Mouse (Mus musculus) kidney, adult 10 weeks (tissue): Measurements from ENCODE around the gene Pagr1a. TPM values are rescaled to one million over a fixed set of nuclear protein-coding genes. Genes with fewer than 3 reads are reported as not detected.

ENCODE experiments used
- polyA plus RNA-seq: library from polyadenylated mRNA; stranded (reverse); fragments of 350-450 nt; fragmentation: Illumina TruSeq; extraction: RNeasy Lipid Tissue Mini Kit (QIAGEN cat#74804); gene quantifications from one replicate; pipeline ENCODE4 v1.2.3, GENCODE M21; 2014; ENCODE audit warnings: low read depth, low replicate concordance

Pagr1a gene
- polyA plus RNA-seq, result not detected

GRCm38 (mm10) chr7:127016971-127017949 is at the start of gene Pagr1a:
Gene Pagr1a (minus strand): TSS chr7:127017352.

GRCm38 (mm10) chr7:127041851-127042672 is 24.9 kb upstream of the Pagr1a start, which contains the start of gene Kif22:
Gene Kif22 (minus strand): TSS chr7:127042471.

GRCm38 (mm10) chr7:127026984-127027726 is 10.0 kb upstream of the Pagr1a start, which contains the start of gene Maz:
Gene Maz (minus strand): TSS chr7:127027037.

GRCm38 (mm10) chr7:127020901-127021562 is 3.9 kb upstream of the Pagr1a start, which contains the start of the genes Gm42742 and Prrt2:
Gene Gm42742 (minus strand): TSS chr7:127021097.
Gene Prrt2 (minus strand): TSS chr7:127021211.

GRCm38 (mm10) chr7:127016481-127016485 is 869 bp downstream of the Pagr1a start, which contains the start of gene Pagr1b:
Gene Pagr1b (minus strand): TSS chr7:127016484.

GRCm38 (mm10) chr7:127014320-127014719 is 2.8 kb downstream of the Pagr1a start, which contains the start of gene Mvp:
Gene Mvp (minus strand): TSS chr7:127014621.

GRCm38 (mm10) chr7:126975950-126976866 is 40.9 kb downstream of the Pagr1a start, which contains the start of gene Cdiptos:
Gene Cdiptos (minus strand): TSS chr7:126976098.

GRCm38 (mm10) chr7:126975893-126975949 is 41.4 kb downstream of the Pagr1a start, which contains the start of gene Cdipt:
Gene Cdipt (plus strand): TSS chr7:126975914.

Other genes with a start within 250 kb of the Pagr1a start
- 13.0 TPM for gene Ypel3, start 240.4 kb downstream of the Pagr1a start, polyA plus RNA-seq
- not detected for gene Tbx6, start 235.9 kb downstream of the Pagr1a start, polyA plus RNA-seq
- gene Ppp4c, start 224.9 kb downstream of the Pagr1a start, polyA plus RNA-seq, result 29.0 TPM
- gene Fam57b, start 219.7 kb downstream of the Pagr1a start, polyA plus RNA-seq, result not detected
- not detected for gene 4930451I11Rik, start 185.7 kb downstream of the Pagr1a start, polyA plus RNA-seq
- gene Doc2a, start 169.9 kb downstream of the Pagr1a start, polyA plus RNA-seq, result not detected
- 10.3 TPM for gene Hirip3, start 155.4 kb downstream of the Pagr1a start, polyA plus RNA-seq
- 10.2 TPM for gene Ino80e, start 155.0 kb downstream of the Pagr1a start, polyA plus RNA-seq
- 6.5 TPM for gene Taok2, start 132.6 kb downstream of the Pagr1a start, polyA plus RNA-seq
- 6.4 TPM for gene Tmem219, start 94.4 kb downstream of the Pagr1a start, polyA plus RNA-seq
- 1.1 TPM for gene Kctd13, start 88.5 kb downstream of the Pagr1a start, polyA plus RNA-seq
- gene Asphd1, start 67.8 kb downstream of the Pagr1a start, polyA plus RNA-seq, result not detected
- gene Sez6l2, start 66.8 kb downstream of the Pagr1a start, polyA plus RNA-seq, result not detected
- 10.3 TPM for gene Cdipt, start 41.4 kb downstream of the Pagr1a start, polyA plus RNA-seq
- gene Cdiptos, start 41.3 kb downstream of the Pagr1a start, polyA plus RNA-seq, result not detected
- gene Mvp, start 2.7 kb downstream of the Pagr1a start, polyA plus RNA-seq, result 0.53 TPM
- not detected for gene Pagr1b, start 868 bp downstream of the Pagr1a start, polyA plus RNA-seq
- gene Gm42742, start 3.7 kb upstream of the Pagr1a start, polyA plus RNA-seq, result 0.61 TPM
- not detected for gene Prrt2, start 3.9 kb upstream of the Pagr1a start, polyA plus RNA-seq
- 15.0 TPM for gene Maz, start 9.7 kb upstream of the Pagr1a start, polyA plus RNA-seq
- gene Kif22, start 25.1 kb upstream of the Pagr1a start, polyA plus RNA-seq, result not detected
- not detected for gene Zg16, start 70.0 kb upstream of the Pagr1a start, polyA plus RNA-seq
- 0.73 TPM for gene AI467606, start 74.0 kb upstream of the Pagr1a start, polyA plus RNA-seq
- 22.6 TPM for gene Qprt, start 104.9 kb upstream of the Pagr1a start, polyA plus RNA-seq
- gene Spn, start 120.5 kb upstream of the Pagr1a start, polyA plus RNA-seq, result 0.65 TPM
- 11.2 TPM for gene Cd2bp2, start 178.7 kb upstream of the Pagr1a start, polyA plus RNA-seq
- gene Tbc1d10b, start 191.1 kb upstream of the Pagr1a start, polyA plus RNA-seq, result 1.9 TPM
- not detected for gene Mylpf, start 191.5 kb upstream of the Pagr1a start, polyA plus RNA-seq
- 1.3 TPM for gene Zfp553, start 215.7 kb upstream of the Pagr1a start, polyA plus RNA-seq
- gene Sept1, start 215.8 kb upstream of the Pagr1a start, polyA plus RNA-seq, result not detected
- not detected for gene Zfp771, start 226.9 kb upstream of the Pagr1a start, polyA plus RNA-seq
- gene Dctpp1, start 243.4 kb upstream of the Pagr1a start, polyA plus RNA-seq, result not detected